Mouse (Mus musculus) right cerebral cortex, adult 18-20 months (tissue): ENCODE results near the gene Brip1.
A peak's percentile ranks its signal among the peaks of the same experiment; 100 is the strongest.

ENCODE experiments used
- DNase-seq: peaks from one replicate; pipeline ENCODE4 v3.0.0; 2022; ENCODE audit warnings: mixed read lengths

Brip1 gene

DNA sequence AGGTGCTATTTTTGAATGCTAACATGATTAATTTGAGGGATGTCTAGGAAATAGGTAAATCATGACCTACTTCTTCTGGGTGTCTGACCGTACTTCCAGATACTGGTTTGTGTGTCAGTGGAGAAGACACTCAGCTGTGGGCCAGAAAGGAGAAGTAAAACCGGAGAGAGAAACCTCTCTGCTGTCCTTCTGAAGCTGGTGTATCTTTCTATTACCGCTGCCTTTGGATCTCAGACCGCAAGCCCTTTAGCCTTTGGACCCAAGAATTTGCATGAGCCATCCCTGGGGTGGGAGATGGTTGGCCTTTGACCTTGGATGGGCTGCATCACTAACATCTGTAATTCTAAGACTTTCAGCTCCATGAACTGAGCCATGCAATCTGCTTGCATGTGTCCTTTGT is 93.7 kb downstream of the Brip1 start:
- DNase-seq = no peak

DNA sequence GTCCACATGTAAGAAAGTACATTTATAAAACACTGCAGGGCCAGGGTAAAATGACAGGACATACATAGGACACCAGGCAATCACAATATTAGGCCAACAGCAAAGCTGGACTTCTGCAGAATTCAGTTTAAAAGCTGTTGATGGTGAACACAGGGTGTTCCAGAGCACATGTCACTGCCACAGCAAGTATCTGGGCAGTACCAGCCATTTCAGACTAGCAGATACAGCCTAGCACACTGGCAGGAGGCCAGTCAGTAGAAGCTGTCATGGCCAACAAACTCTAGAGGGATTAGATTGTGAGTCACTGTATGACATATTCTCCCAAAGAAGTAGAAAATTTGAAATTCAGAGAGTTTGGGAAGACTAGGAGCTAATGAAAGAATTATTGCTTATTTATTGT is 94.4 kb downstream of the Brip1 start:
- DNase-seq = no peak

DNA sequence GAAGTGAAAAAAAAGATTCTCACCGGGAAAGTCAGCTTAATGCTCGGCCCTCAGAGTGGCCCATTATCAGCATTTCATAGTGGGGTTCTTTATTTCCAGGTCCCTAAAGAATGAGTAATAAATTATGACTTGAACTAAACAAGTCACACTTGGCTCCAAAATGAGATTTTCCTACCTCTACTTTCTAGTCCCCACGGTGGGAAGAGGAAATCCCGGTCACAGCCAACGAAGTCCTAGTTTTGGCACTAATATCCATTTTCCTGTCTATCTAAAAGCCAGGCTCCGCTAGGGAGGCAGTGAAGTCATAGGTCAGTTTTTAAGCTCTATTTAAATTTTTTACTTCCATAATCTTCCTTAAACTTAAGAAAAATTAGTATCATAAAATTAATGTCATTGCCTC is 99.8 kb downstream of the Brip1 start:
- no peak for DNase-seq

DNA sequence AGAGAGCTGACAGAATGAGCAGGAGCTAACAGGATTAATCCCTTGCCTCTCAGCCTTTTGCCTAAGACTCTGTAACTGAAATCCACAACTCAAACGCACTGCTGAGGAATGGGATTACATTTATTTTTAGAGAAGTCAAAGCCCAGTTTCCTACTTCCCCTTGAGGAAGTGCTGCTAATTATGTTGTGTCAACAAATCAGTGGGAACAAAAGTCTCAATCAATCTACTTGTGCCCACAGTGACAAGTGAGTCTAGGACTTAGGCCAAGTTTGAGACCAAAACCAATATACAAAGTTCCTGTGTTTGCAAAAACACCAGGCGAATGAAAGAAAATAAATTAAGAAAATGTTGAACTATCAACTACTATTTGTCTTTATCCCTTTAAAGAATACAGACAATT is 101.7 kb downstream of the Brip1 start:
- no peak for DNase-seq

DNA sequence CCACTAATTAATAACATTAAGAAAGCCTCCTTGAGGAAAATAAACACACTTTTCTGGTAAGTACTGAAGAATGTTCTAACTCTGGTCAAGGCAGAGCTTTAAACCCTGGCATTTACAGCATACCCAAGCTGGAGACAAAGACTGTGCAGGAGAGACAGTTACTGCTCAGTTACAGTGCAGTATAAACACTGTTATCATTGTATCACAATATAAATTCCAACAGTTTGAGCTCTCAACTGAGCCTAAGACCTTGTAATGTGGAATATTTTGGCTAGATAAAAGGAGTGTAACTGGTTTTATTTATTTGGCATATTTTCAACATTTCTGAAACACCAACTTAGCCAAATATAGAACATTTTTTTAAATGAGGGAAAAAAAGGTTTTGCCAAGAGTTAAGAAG is 112.2 kb downstream of the Brip1 start:
- no peak for DNase-seq

DNA sequence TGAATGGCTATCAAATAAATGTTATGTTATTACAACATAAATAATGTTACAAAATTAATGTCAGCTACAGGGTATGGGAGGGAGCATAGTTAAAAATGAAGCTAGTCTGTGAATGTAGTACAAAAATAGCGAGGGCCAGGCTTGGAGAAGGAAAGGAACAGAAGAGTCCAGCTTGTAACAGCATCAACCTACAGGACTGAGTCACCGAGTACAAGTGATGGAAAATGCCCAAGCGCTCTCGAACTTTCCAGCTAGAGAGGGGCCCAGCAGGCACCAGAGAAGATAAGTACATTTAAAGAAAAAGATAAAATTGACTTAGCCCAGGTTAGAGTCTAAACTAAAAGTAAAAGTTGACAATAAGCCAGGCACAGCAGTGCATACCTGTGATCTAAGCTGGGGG is 116.5 kb downstream of the Brip1 start:
- DNase-seq = peak; percentile 44

DNA sequence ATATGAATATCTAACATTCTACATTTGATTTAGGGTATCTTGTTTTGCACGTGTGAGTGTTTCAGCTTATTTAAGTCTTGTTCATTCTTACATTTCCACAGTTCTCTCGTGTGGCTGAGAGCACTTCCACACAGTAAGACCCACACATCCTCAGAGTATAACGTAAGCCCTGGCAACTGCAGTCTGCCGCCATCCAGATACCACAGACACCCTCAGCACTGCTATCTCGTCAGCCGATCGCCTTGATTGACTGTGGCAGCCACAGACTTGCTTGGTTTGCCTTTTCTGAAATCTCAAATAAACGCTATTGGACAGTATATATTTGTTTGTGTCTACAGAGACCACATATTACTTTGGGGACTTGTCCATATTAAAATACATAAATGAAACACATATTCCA is 123.0 kb downstream of the Brip1 start:
- DNase-seq = no peak

DNA sequence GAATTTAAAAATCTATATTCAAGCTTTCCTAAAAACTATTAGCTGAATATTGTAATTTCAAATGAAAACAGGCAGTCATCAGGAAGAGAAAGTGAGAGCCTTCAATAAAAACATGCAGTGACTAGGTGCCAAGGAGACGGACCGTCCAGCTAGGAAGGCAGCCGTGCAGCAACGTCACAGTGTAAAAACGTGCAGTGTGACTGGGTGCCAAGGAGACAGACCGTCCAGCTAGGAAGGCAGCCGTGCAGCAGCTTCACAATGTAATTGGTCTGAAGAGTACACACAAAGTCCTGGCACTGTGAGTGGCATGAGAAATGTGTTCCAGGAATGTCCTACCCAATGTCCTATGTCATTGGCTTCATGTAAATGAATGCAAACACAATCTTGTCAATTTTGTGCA is 124.0 kb downstream of the Brip1 start:
- no peak for DNase-seq

DNA sequence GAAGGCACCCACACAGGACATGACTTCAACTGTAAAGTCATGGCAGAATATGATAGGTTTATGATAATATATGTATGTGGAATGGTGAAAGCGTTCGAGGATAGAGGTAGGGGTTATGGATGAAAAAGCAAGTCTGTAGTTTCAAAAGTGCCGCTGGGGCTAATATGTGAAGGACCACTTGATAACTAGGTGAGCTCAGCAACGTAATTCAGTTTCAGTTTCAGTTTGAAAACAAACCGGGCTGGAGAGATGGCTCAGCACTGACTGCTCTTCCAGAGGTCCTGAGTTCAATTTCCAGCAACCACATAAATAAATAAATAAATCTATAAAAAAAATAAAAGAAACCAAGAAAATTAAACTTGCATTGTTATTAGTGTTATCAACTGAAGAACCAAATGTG is 124.6 kb downstream of the Brip1 start:
- DNase-seq = no peak

DNA sequence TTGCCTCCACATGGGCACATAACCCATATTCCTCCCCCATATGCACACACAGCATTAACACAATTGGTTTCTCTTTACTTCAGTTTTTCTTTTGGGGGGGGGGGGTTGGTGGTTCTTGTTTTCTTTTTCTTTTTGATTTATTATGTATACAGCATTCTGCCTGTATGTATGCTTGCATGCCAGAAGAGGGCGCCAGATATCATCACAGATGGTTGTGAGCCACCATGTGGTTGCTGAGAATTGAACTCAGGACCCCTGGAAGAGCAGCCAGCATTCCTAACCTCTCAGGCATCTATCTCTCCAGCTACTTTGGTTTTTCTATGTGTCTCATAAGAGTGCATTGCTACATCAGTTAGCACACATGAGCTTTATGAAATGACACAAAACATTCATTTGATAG is 125.6 kb downstream of the Brip1 start:
- DNase-seq = no peak

DNA sequence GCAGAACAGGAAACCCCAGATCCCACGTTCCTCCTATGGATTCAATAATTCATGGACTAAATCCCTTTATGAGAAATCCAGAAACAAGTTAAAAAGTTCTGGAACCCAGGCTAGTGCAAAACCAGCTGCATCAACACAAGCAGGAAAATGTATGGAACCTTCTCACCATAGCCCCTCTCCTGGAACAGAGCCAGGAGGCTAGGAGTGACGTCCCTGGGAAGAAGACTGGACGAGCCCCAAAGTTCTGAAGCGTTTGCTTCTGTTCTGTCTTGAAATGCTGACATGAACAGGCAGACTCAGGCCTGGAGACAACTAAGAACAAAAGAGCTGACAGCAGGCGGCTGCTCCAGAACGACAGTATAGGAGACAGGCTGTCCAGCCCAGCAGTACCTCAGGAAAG is 132.3 kb downstream of the Brip1 start:
- DNase-seq = no peak

DNA sequence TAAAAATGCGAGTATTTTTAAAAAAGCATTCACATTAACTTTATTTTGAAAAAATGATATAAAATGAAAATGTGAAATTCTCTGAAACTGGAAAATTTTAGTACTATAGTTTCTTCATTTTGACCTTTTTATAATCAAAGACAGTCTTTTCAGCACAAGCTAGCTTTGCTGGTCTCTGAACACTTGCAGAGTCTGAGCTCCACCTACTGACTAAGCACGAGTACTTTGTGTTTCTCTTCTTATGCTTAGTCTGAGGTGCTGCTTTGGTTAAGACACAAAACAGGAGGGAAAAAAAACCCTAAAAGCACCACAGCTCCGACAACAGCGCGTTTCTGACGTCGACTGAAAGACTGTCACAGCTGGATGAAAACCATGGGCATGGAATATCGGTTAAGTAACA is 133.8 kb downstream of the Brip1 start:
- DNase-seq = peak; percentile 2

DNA sequence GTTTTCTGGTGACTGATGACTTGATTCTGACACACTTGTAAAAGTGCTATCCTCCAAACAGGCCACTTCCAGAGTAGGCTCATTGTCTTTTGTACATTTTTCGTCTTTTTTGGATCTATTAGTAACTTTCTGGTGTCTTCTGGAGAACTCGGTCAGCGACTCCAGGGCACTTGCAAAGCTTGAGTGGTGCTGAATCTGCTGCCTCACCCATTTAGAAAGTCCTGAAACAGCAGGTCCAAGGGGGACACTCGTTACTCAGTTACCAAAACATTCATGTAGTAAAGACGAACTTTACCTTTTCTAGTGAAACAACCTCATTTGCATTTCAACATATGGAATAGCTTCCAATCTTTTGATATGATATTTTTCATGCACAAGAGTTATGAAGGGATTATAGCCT is 136.1 kb downstream of the Brip1 start:
- DNase-seq = no peak

DNA sequence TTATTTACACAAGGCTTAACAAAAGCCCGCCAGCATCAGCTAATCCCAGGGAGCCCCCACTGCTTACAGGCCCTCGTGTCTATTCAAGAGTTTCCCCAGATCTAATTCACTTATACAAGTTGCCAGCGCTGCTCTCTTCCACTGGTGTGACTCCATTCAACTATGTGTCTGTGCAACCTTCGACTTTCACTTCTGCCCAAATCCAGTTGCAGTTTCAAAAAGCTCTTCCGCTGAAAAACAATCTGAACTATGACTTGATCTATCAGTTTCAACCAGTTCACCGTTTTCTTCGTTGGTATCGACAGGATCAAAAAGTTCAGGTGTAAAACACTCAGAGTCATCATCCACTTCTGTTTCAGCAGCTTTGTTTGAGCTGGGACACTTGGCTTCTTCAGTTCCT is 139.8 kb downstream of the Brip1 start:
- DNase-seq = no peak

DNA sequence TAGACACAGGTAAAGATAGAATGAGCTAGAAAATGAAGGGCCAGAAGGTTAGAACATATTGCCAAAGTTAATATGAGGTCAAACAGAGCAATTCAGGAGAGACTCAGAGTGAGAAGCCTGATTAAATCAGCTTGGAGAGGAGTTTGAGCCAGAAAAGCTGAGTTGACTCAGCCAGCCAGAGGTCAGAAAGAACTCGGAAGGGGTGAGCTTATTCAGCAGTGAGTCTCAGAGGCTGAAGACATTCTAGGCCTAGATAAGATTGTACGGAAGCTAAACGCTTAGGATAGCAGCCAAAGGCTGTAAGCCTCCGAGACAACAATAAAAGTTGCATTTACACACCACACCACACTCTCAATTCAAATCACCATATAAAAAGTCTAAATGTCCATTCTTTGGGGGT is 141.9 kb downstream of the Brip1 start:
- DNase-seq = no peak

DNA sequence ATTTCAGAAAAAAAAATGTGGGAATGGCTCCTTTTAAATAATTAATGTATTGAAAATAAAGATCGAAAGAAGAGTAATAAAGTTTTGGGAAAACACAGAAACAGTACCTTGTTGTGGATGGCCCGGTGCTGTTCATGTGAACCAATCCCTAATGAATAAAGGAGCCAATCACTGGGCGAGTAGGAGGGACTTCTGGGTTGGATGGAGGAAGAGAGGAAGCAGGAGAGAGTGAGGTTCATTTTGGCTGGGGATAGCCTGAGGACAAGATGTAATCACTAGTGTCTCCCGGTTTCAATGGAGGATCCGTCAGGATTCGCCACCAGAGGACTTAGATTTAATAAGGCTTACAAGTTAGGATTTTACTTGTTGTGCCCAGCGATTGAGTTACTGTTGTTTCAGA is 145.2 kb downstream of the Brip1 start:
- no peak for DNase-seq

DNA sequence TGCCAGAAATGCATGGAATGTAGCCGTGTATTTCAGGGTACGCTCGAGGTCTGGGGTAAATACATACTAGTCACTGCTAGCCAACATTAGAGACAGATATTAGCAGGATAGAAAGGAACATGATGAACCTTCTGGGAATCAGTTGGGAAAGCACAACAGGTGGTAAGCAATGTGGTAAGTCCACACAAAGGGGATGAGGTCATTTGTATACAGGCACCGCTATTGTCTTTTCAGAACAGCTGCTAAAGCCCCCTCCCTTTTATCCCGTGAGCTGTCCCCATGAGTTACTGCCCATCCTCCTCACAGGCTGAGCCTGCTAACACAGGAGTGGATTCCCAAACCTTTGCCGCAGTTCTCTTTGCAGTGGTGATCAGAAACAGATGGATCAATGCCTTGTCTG is 149.6 kb downstream of the Brip1 start:
- DNase-seq = no peak

DNA sequence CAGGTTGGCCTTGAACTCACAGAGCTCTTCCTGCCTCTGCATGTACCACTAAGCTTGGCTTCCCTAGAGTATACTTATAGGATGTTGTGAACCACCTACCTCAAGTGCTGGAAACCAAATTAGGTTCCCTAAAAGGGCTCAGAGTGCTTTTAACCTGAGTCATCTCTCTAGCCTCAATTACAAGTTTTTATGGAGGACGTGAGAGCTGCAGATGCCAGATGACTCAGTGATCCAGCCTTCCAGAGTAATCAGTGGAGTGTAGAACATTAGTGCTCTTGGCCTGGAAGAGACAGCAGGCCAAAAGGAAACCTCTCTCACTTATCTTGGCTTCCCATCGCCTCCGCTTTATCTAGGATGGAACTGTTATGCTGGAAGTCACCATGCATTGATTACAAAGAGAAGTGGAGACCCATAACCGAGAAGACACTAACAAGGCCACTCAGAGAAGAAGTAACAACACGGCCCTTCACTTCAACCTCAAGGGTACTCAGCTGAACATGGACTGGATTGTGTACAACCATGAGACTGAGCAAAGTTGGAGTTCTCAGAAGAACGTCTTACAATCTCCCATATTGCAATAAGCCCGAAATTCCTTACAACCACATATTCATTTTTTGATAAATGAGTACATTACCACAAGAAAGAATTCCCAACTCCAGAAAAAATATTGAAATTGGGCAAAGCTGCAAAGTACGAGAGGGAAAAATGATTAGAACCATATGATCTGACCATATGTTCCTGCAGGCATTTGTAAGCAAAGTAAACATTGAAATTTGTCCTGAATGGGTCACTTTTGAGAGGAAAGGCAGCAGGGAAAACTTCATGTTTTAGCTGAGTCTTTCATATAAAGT is 150.3 kb downstream of the Brip1 start:
- no peak for DNase-seq

DNA sequence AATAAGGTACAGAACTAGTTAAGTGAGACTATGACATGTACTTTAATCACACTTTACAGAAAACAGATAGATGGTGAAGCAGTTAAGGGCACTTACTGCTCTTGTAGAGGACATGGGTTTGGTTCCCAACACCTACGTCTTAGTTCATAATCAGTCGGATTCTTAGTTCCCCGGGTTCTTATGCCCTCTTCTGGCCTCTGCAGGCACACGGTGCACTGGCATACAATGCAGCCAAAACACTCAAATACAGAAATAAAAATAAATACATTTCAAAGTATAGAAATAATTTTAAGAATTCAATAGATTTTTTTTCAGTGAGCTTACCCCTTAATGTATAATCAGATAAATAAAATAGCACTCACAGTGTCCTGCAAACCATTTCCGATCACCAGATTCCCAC is 161.0 kb downstream of the Brip1 start:
- DNase-seq = no peak

DNA sequence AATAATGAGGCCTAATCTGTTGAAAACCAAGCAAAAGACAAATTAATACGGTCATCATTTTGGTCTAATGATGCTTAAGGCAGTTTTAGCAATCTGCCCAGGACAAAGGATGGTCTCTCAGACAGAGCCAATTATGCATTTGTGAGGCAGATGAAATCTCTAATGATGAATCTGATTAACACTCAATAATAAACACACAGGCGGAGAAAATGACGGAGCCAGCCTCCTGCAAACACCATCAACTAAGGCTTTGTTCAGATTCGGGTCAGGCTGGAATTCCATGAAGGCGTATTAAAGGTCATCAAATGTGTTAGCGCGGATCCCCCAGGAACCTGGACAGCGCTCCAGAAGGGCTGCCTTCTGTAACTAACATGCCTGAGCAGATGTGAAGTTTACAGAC is 161.6 kb downstream of the Brip1 start:
- DNase-seq = no peak

DNA sequence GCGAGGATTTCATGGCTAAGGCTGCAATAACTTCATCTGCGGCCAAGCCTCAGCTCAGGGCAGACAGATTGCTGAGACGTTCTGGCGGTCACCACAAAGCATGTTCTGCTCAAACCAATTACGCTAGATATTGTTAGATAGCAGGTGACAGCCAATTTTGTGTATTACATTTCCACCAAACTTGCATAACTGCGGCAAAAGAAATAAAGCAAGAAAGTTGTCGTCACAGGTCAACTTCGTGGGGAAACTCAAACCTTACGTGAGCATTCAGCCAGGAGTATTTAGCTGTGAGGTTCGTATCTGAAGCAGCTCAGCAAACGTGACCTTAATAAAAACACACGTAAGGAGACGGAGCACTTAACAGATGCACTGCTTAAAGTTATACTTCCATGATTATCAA is 162.3 kb downstream of the Brip1 start:
- no peak for DNase-seq

DNA sequence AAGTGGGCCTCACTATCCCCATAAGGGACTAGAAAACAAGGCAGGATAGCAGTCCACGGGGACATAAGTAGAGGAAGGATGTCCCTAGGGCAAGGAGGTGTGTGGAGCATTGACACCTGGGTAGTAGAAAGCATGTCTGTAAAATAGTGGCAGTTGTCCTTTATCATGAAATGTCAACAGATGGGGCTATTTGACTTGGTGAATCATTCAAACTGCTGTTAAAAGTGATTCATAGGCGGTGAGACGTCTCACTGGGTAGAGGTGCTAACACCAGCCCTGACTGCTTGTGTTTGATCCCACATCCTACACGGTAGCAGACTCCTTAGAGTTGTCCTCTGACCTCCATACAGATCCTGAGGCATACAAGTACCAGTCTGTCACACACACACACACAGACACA is 168.1 kb downstream of the Brip1 start:
- DNase-seq = no peak

DNA sequence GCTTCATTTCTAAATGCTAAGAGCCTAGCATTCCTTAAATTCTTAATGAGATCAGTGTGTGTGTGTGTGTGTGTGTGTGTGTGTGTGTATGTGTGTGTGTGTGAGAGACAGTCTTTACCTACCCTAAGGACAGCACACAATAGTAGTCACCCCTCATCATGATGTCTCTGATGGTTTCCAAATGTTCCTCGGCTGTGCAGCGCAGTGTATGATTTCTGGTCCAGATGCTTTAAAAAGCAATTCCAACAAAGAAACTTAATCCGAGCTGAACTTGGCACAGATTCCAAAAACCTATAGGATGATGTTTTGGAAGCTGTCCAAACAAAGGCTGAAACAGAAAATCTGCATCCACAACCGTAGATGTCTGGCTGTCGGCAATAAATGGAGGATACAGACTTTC is 173.0 kb downstream of the Brip1 start:
- DNase-seq = no peak

DNA sequence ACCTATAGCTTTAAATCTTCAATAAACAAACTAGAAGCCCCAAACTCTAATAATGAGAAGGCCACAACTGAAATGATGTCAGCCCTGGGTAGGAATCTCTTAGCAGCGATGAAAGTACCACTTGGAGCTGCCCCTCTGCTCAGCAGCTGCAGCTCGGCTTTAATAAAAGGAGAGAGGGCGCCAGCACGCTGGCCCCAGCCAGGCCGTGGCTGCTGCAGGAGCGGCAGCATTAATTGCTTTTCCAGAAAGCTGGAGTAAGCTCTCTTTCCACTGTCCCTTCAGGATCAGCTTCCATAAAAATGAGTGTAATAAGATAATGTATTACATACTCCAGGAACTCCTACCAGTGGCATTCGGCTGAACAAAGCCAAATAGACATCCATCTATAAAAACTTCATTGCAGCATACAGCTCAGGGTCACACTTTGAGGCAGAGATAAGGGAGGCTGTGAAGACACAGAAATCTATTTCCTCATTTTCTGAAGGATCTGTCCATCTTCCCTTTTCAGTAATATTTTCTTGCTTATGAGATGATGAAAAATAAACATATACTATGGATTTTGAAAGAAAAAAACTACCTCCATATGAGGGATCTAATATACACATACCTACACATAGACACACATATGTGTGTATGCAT is 174.3 kb downstream of the Brip1 start:
- DNase-seq = no peak

DNA sequence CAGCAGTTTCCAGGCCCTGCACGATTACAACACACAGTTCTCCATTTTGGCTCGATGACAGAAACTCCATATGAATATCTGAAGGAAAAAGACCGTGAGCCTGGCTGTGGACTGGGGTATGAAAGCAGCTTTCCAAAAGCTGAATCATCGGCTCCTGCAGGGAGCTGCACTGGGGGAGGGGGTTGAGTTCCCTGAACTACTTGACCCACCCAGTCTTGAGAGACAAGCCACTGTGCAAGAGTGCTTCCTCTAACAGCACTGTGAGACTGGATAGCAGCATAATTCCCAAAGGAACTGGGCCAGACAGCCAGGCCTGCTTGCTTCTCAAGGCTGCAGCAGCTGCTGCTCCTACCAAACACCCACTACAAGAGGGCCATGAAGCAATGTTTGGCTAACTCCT is 178.6 kb downstream of the Brip1 start:
- no peak for DNase-seq
